Mouse (Mus musculus) bone marrow, adult 2 months (tissue): ENCODE data around the gene Myo18a. TPM values are rescaled to one million over a fixed set of nuclear protein-coding genes. Genes with fewer than 3 reads are reported as not detected.

Experiments used
- H3K27ac ChIP-seq: fragments of 200-500 bp; 2 replicates; pipeline ENCODE4 v1.5.1; 2012; ENCODE audit warnings: low read depth, mild to moderate bottlenecking, control low read depth, inconsistent platforms, low read length; ENCODE audit not compliant: control insufficient read depth, poor library complexity, insufficient read depth
- H3K4me1 ChIP-seq: fragments of 200-500 bp; 2 replicates; pipeline ENCODE4 v1.6.1; 2011; ENCODE audit warnings: low read length; ENCODE audit not compliant: control insufficient read depth, insufficient read depth
- H3K4me3 ChIP-seq: fragments of 200-500 bp; replicated peaks from 2 replicates; pipeline ENCODE3; 2011; ENCODE audit warnings: mild to moderate bottlenecking, low read depth, low read length, control low read depth; ENCODE audit not compliant: control insufficient read depth
- CTCF ChIP-seq: fragments of 200-500 bp; IDR thresholded peaks from 2 replicates; pipeline ENCODE4 v1.5.1; 2011; ENCODE audit warnings: low read length, control low read depth; ENCODE audit not compliant: control insufficient read depth, insufficient read depth
- POLR2A ChIP-seq: fragments of 200-500 bp; IDR thresholded peaks from 2 replicates; pipeline ENCODE4 v1.6.1; 2011; ENCODE audit warnings: low read depth, mild to moderate bottlenecking, control low read depth, low read length, borderline replicate concordance; ENCODE audit not compliant: control insufficient read depth
- WGBS: fragments of 180-500 bp; shearing (Covaris S2); methylation state at CpG from one replicate; pipeline ENCODE4 v1.1.7; 2018; 5-methylcytosine and 5-hydroxymethylcytosine counted together
- polyA plus RNA-seq: library from polyadenylated mRNA; stranded (reverse); fragments of >200 nt; gene quantifications from 2 replicates; pipeline ENCODE4 v1.2.4, GENCODE M21; 2011; ENCODE audit warnings: low replicate concordance; ENCODE audit not compliant: missing spikeins, insufficient read depth, insufficient read length

Gene Myo18a
- polyA plus RNA-seq, 1 experiment, result 74.6 TPM

DNA sequence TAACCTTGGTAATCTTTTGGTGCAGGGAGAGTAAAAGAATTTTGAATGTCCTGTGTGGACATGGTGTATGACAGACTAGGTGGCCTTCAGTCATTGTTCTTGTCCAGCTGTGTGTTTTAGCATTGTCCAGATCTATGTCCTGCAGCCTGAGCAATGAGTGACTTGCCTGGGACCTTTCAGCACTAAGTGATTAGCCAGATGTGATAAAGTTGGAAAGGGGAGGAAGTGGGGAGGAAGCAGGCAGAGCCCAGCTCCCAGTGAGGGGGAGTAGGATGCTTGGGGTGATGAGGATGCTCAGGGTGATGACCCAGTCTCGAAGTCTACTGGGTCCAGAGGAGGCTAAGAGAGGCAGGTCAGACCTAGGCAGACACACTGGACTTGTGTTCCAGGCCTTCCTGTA lies 16.2 kb downstream of the Myo18a start:
- no peak for TF ChIP-seq POLR2A
- no peak for TF ChIP-seq CTCF
- Histone ChIP-seq H3K27ac (no peak overlapping the region), H3K4me1 (peaks cover 5% of the 10 kb centered on the region; the same call in 1 of the 2 replicates), H3K4me3 (no peak overlapping the region)
- 70% methylated on average over 1 of the region's 1 CpGs for WGBS

DNA sequence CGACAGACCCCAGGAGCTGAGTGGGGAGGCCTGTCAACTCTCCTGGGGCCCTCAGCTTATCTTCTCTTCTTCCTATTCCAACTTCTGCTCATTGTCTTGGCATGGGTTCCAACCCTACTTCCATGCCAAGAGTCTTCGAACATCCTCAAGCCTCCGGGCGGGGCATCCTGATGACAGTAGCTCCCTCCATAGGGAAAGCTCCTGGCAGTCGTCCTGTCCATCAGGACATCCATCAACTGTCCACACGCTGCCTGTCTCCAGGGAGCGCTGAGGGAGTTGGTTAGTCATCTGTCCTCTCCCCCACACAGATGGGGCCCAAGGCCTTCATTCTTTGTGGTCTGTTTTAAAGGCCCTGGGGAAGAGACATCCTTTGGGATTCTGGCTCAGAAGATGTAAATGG lies 18.0 kb downstream of the Myo18a start:
- H3K4me1 ChIP-seq, result peaks cover 16% of the 10 kb centered on the region
- WGBS, result 79% methylated on average over 7 of the region's 7 CpGs
- no peak overlapping the region for H3K4me3 ChIP-seq
- H3K27ac ChIP-seq, result no peak overlapping the region
- no peak for TF ChIP-seq CTCF
- TF ChIP-seq POLR2A, result no peak

DNA sequence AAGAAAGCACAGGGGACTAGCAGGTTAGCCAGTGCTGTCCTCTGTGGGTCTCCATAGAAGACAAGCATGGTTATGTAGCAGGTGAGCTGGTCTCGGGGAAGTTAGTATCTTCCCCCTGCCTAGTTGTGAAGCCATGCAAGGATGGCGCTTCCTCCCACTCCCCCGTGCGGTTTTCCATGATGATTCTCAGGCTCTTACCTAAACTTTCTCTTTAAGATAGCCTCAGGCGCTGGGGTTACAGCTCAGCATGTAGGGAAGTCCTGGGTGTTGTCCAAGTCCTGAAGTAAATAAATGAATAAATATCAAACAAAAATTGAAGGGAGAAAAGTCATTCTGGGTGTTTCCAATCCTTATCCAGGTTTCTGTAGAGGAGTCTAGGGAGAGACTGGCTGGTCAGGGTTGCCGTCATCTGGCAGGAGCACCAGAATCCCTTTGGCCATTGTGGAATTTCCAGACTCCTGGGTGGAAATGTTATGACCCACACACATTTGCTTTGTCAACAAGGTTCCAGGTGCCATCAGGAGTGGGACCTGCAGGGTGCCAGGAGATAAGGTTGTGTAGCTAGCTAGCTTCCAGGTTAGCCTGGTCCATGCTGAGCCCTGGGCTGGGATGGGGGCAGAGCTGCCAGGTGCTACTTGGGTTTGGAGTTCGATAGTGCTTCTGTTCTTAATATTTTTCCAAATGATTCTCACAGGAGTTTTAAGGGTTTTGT lies 19.2 kb downstream of the Myo18a start:
- Histone ChIP-seq H3K4me3 (no peak overlapping the region), H3K4me1 (peaks cover 19% of the 10 kb centered on the region), H3K27ac (no peak overlapping the region)
- TF ChIP-seq POLR2A (no peak), CTCF (no peak)
- WGBS, result 80% methylated on average over 7 of the region's 7 CpGs

DNA sequence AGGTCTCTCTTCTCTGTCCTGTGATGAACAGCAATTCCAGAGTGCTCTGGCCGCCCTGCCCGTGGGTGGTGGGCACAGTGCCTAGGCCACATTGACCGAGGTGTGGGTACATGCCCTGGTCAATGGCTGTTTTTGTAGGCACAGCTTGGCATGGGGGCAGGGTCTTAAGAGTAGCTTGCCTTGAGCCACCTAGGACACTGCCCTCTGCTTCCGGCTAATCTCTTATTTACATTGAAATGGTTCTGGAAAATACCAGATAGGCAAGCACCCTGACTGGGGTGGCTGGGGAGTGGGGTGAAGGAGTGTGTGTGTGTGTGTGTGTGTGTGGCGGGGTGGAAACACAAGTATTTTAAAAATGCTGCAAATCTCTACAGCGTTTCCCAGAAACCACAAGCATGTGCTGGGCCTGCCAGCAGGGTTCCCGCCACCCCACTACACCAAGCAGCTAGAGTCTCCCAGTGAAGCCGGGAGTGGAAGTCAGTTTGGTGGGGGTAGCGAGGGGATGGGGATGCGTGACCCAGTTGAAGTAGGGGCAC lies 20.2 kb downstream of the Myo18a start:
- peaks cover 19% of the 10 kb centered on the region for H3K4me1 ChIP-seq
- WGBS, result 44% methylated on average over 10 of the region's 10 CpGs
- TF ChIP-seq POLR2A (no peak), CTCF (no peak)
- H3K4me3 ChIP-seq, result no peak overlapping the region
- H3K27ac ChIP-seq, result peak overlapping the region; percentile 52

DNA sequence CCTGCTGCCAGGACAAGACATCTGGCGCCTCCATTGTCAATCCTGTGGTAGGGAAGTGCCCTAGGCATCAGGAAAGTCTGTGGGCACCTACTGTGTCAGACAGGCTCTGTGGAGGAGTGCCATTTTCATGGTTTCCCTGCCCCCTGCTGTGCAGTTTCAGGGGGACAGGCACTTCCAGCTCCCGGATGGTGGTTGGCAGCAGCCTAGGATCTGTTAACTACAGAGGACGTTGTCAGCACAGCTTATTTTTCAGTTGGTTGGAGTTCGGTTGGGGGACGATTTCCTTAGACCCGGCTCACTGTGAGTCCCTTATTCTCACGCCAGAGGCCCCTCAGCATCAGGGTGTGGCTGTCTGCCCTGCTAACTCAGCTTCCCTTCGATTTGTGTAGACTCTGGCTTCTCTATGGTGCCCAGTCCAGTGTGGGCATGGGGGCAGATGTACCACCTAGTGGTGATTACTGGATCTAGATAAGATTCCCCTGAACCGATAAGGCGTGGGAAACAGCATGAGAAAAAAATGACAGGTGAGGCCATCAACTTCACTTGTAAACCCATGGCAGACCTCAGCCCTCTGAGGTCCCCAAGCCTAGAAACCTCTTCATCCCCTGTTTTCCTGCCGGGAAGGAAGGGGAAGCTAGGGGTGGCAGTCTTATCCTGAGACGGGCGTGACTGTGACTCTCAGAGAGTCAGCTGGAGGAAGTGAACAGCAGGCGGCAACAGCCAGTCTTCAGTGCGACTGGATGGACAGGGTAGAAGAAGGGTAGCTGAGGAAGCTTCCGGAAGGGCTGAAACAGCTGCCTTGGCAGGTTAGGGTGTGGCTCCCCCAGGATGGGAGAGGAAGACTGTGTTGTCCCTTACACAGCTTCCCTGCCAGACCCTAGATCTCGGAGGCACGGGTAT lies 21.0 kb downstream of the Myo18a start:
- TF ChIP-seq POLR2A (no peak), CTCF (peak; percentile 24; the same call in 1 of the 2 replicates)
- WGBS, result 3% methylated on average over 18 of the region's 18 CpGs
- Histone ChIP-seq H3K4me1 (peaks cover 19% of the 10 kb centered on the region), H3K27ac (peak overlapping the region; percentile 52), H3K4me3 (peak overlapping the region; percentile 3)

DNA sequence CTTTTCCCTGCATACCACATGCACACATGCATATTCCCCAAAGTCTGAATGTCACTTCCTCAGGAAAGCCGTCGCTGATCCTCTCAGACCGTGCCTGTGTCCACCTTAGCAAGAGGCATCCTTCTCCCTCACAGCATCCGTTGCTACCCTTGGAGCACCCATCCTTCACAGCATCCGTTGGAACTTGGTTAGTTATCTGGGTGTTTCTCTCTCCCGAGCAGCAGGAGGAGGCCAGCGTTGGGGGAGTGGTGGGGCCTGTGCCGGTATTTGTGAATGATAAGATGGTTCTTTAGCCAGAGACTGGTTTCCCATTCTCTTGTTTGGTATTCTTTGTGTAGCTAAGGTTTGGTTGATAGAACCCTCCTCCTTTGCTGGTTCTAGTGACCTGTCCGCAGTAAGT lies 21.8 kb downstream of the Myo18a start:
- TF ChIP-seq CTCF, result 0 out of 2 replicates have a peak, but pooled peaks have one; percentile 12
- TF ChIP-seq POLR2A, result no peak
- peak overlapping the region; percentile 52 for H3K27ac ChIP-seq
- WGBS, result 58% methylated on average over 9 of the region's 9 CpGs
- H3K4me1 ChIP-seq, result peaks cover 19% of the 10 kb centered on the region
- no peak overlapping the region for H3K4me3 ChIP-seq

DNA sequence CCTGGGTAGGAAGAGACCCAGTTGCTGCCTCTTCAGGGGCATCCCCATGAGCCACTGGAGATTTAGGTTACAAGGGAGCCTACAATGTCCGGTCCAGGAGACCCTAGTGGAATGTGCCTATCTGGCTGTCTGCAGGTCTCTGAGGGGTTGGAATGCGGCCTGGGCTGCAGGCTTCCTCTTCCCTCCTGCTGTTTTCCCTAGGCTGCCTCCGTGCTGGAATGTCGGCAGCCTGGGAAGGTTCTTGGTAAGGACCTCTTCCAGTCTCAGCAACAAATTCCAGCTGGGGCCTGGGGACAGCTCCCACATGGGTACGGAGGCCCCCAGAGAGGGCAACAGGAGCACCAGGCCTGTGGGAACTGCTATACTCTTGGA lies 22.3 kb downstream of the Myo18a start:
- 57% methylated on average over 5 of the region's 5 CpGs for WGBS
- TF ChIP-seq POLR2A (no peak), CTCF (no peak)
- peak overlapping the region; percentile 81 for H3K27ac ChIP-seq
- no peak overlapping the region for H3K4me3 ChIP-seq
- peaks cover 19% of the 10 kb centered on the region for H3K4me1 ChIP-seq

DNA sequence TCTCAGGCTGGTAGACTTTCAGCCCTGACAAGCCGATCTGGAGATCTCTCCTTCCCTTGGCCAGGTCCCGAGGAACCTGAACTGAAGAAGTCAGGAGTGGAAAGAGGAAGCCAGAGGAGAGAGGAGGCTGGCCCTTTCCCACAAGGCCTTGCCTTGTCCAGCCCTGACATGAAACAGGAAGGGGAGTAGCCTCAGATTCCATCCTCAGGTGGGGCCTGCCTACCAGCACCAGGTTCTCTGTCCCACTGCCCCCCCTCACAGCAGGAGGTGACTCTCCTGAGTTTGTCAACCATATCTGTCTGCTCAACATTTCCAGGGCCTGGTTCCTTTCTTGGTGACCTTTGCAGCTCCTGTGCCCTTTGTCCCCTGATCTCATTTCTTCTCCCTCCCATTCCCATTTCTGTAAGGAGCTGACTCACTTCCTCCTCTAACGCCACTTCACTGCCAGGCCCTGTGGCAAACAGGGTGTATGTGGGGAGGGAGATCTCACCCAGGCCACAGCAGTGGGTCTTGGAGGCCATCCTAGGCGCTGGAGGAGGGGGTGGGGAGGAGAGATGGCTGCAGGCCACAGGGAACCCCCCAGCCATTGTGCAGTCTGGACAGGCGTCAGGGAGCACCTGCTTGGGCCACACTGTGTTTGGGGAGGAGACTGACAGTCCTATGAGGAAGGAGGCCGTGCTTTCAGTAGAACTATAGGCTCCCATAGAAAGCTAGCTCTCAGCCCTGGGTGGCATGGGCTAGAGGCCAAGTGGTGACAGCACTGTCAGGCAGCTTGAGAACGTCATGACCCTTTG lies 22.9 kb downstream of the Myo18a start:
- Histone ChIP-seq H3K27ac (peak overlapping the region; percentile 81), H3K4me3 (no peak overlapping the region), H3K4me1 (peaks cover 19% of the 10 kb centered on the region)
- no peak for TF ChIP-seq CTCF
- TF ChIP-seq POLR2A, result peak; percentile 39; the same call in 1 of the 2 replicates
- 11% methylated on average over 7 of the region's 7 CpGs for WGBS
